ENCODE assay signal across 13 mouse cellular contexts in the genomic region with DNA sequence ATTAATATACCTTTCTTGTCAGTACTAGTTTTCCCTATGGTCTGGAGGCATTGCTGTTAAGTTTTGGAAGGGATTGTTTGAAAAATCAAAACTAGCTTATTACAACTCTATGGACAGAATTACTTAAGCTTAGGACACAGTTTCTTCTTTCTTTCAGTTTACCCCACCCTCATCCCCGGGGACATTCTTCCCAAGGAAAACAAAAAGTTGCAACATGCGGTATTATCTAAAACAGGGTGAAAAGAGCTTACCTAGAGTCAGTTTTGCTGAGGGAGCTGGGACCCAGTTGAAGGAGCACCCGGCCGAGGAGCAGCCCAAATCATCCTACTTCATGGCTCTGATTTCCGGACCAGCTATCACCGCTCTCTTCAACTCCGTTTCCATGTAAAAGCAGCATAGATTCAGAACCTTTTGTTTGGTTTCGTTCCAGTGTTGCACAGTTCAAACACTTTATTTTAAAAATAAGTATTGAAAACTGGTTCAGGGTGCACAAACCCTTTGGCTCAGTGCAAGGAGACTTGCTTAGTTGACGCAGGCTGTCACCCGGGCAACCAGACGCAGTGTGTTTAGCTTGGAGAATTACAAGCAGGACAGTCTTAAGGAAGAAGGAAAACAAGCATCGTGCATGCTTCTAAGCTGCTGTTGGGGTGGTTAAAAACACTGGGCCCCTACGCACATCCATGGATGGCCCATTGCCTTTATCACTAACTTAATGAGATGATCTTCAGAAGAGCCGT. TPM values are rescaled to one million over a fixed set of nuclear protein-coding genes. Genes with fewer than 3 reads are reported as not detected.
DNase-seq lines count a peak whose midpoint lies in the region; ATAC-seq and TF ChIP-seq lines count a peak whose summit lies in the region.
"Had no signal": no experiment of that assay in that cellular context is flagged by ENCODE, and none has a peak within 500 bp of the region (broad histone marks: within the 10 kb centered on the region; RNA-seq: fewer than 3 reads in every experiment).

A gene (minus strand): TSS at position 546 of the 737 bp plus-strand sequence.

- H3K36me3 ChIP-seq in hindbrain, postnatal 0 days (ENCODE audit: insufficient read depth, low read length), result no peaks in the 10 kb centered on the region
- no peaks in the 10 kb centered on the region for H3K36me3 ChIP-seq in hindbrain, embryonic 12.5 days
- H3K36me3 ChIP-seq in intestine, embryonic 16.5 days (ENCODE audit: control insufficient read depth, insufficient read depth, low read length), result no peaks in the 10 kb centered on the region
- H3K36me3 ChIP-seq: embryonic facial prominence, embryonic 12.5 days; hindbrain, embryonic 15.5 days had no signal

- H3K4me1 ChIP-seq in hindbrain, postnatal 0 days (ENCODE audit: insufficient read depth, low read length), result no peaks in the 10 kb centered on the region
- H3K4me1 ChIP-seq in hindbrain, embryonic 12.5 days, result no peaks in the 10 kb centered on the region
- no peaks in the 10 kb centered on the region for H3K4me1 ChIP-seq in intestine, embryonic 16.5 days (ENCODE audit: control insufficient read depth, insufficient read depth, low read length)
- H3K4me1 ChIP-seq: embryonic facial prominence, embryonic 12.5 days; hindbrain, embryonic 15.5 days had no signal

- no peaks in the 10 kb centered on the region for H3K27me3 ChIP-seq in hindbrain, postnatal 0 days (ENCODE audit: insufficient read depth, low read length)
- no peaks in the 10 kb centered on the region for H3K27me3 ChIP-seq in hindbrain, embryonic 12.5 days
- H3K27me3 ChIP-seq in intestine, embryonic 16.5 days (replicated peaks; ENCODE audit: control insufficient read depth, insufficient read depth, low read length), result no peaks in the 10 kb centered on the region
- H3K27me3 ChIP-seq: embryonic facial prominence, embryonic 12.5 days; hindbrain, embryonic 15.5 days had no signal

- H3K27ac ChIP-seq in hindbrain, postnatal 0 days, result no peak within 1 kb of the TSS
- H3K27ac ChIP-seq in hindbrain, embryonic 12.5 days, result no peak within 1 kb of the TSS
- H3K27ac ChIP-seq in intestine, embryonic 16.5 days (ENCODE audit: low read length), result no peak within 1 kb of the TSS
- H3K27ac ChIP-seq: embryonic facial prominence, embryonic 12.5 days; hindbrain, embryonic 15.5 days had no signal

- peak within 1 kb of the TSS; percentile 7; the same call in 1 of the 2 replicates for H3K4me3 ChIP-seq in hindbrain, postnatal 0 days (ENCODE audit: low read length)
- no peak within 1 kb of the TSS for H3K4me3 ChIP-seq in hindbrain, embryonic 12.5 days
- H3K4me3 ChIP-seq in intestine, embryonic 16.5 days (ENCODE audit: low read length), result no peak within 1 kb of the TSS
- H3K4me3 ChIP-seq: embryonic facial prominence, embryonic 12.5 days; hindbrain, embryonic 15.5 days had no signal

- H3K9me3 ChIP-seq in hindbrain, postnatal 0 days (ENCODE audit: low read length), result peaks cover 7% of the 10 kb centered on the region; the same call in 1 of the 2 replicates
- no peaks in the 10 kb centered on the region; the same call in 1 of the 2 replicates for H3K9me3 ChIP-seq in hindbrain, embryonic 12.5 days (replicated peaks)
- H3K9me3 ChIP-seq in intestine, embryonic 16.5 days (ENCODE audit: control insufficient read depth, low read length), result peaks cover 7% of the 10 kb centered on the region

- no peak for TF ChIP-seq CTCF in hindbrain, postnatal 0 days (IDR thresholded peaks at IDR 0.05; ENCODE audit: low read depth)

- peak within 1 kb of the TSS; percentile 33 for H3K4me2 ChIP-seq in hindbrain, postnatal 0 days (ENCODE audit: low read depth, low read length)
- no peak within 1 kb of the TSS for H3K4me2 ChIP-seq in hindbrain, embryonic 12.5 days (replicated peaks)
- no peak within 1 kb of the TSS for H3K4me2 ChIP-seq in intestine, embryonic 16.5 days (ENCODE audit: low read depth, low read length)
- H3K4me2 ChIP-seq: embryonic facial prominence, embryonic 12.5 days; hindbrain, embryonic 15.5 days had no signal

- H3K9ac ChIP-seq in hindbrain, postnatal 0 days (replicated peaks; ENCODE audit: low read length), result no peak within 1 kb of the TSS
- no peak within 1 kb of the TSS for H3K9ac ChIP-seq in hindbrain, embryonic 12.5 days
- H3K9ac ChIP-seq in intestine, embryonic 16.5 days (ENCODE audit: low read depth, low read length), result no peak within 1 kb of the TSS
- H3K9ac ChIP-seq: embryonic facial prominence, embryonic 12.5 days; hindbrain, embryonic 15.5 days had no signal

- WGBS in hindbrain, postnatal 0 days, result 55% methylated on average over 14 of the region's 14 CpGs
- WGBS in hindbrain, embryonic 12.5 days, result 72% methylated on average over 14 of the region's 14 CpGs
- 72% methylated on average over 14 of the region's 14 CpGs for WGBS in intestine, embryonic 16.5 days

- peak; percentile 49; the same call in 1 of the 2 replicates for ATAC-seq in hindbrain, postnatal 0 days
- no peak for ATAC-seq in hindbrain, embryonic 12.5 days (ENCODE audit: low FRiP score)
- no peak for ATAC-seq in intestine, embryonic 16.5 days
- no peak for ATAC-seq in megakaryocyte progenitor cell, adult 5-6 weeks (replicated peaks; ENCODE audit: poor library complexity)

- peak; percentile 12 for DNase-seq in adrenal gland, adult 2 months
- DNase-seq in adrenal gland, adult 8-10 months, result no peak
- DNase-seq in hindbrain, postnatal 0 days (ENCODE audit: low spot score), result peak; percentile 54
- peak; percentile 47 to 64 for DNase-seq in frontal cortex, postnatal 36 days (ENCODE audit: low spot score in 2 of 2)
- DNase-seq in left cerebral cortex, postnatal 36 days (ENCODE audit: low spot score in 2 of 2), result peak; percentile 23 to 36

- intact Hi-C loops in left cerebral cortex, postnatal 36 days (cut with DNase I), result no loop called here

RNA-seq across cellular contexts. Expression of the gene that starts here (rescaled TPM):
- under 1 TPM; 0.12 to 0.17 TPM for total RNA-seq in adrenal gland, adult 2 months (2021)
- 0.08 TPM in 1 of 2 replicates, not detected in the other for polyA plus RNA-seq in adrenal gland, adult 2 months (2012; rRNA removed)
- under 1 TPM; 0.09 to 0.21 (median 0.17) TPM for total RNA-seq in adrenal gland, adult 8-10 months (2022)
- total RNA-seq in hindbrain, postnatal 0 days (2014; rRNA removed), result 2.5 and 3.6 TPM in 2 replicates
- 0.94 and 0.95 TPM in 2 replicates for polyA plus RNA-seq in hindbrain, postnatal 0 days (2015; fragmentation: Nextera tagmentation; extraction: Ambion mirVana)
- 0.54 and 1.3 TPM in 2 replicates for polyA plus RNA-seq in hindbrain, embryonic 12.5 days (2016; fragmentation: Nextera tagmentation; extraction: Ambion mirVana)
- total RNA-seq in left cerebral cortex, postnatal 36 days (2021), result 1 to 10 TPM; 4.4 to 8.7 TPM
- not detected in 2 replicates for polyA plus RNA-seq in intestine, embryonic 16.5 days (2015; fragmentation: Nextera tagmentation; extraction: Ambion mirVana)
- 0.32 and 0.35 TPM in 2 replicates for total RNA-seq in megakaryocyte progenitor cell, adult 5-6 weeks (2015)
- total RNA-seq in megakaryocyte progenitor cell, adult 5-6 weeks (2017), result 0.10 TPM in 1 of 2 replicates, not detected in the other
- total RNA-seq: MEL had no signal
- polyA plus RNA-seq: neural tube, embryonic 11.5 days; stomach, embryonic 14.5 days had no signal

Comparison
In these comparisons a context has a peak if more than half of its experiments do, and no peak if none do; other contexts are left out.
1. Peak in DNase-seq in adrenal gland, adult 2 months; RNA of the gene not detected or under 1 TPM.